Mouse (Mus musculus) cerebellum, postnatal 4 days (tissue): ENCODE results near the gene Gm4767.
"Not testable (repeated sequence)": the region's sequence is repeated elsewhere in the genome, so short reads cannot be mapped to it uniquely, and the experiment has no call there.

Source experiments
- DNase-seq, 2 experiments: peaks; one replicate each; pipeline ENCODE4 v3.0.0; 2022; ENCODE audit warnings: low spot score in 2 of 2, mixed read lengths in 1 of 2

The Gm4767 gene

GRCm38 (mm10) chr10:81811899-81812298 lies at the start of gene Gm4767:
TSS of gene Gm4767 (plus strand) at chr10:81812186.
- DNase-seq, result peak in 1 of 2 experiments; percentile 16

GRCm38 (mm10) chr10:81770506-81771403 lies 41.2 kb upstream of the Gm4767 start, which contains the start of gene Gm3055:
TSS of gene Gm3055 (minus strand) at chr10:81771161.
- not testable (repeated sequence) for DNase-seq

DNA sequence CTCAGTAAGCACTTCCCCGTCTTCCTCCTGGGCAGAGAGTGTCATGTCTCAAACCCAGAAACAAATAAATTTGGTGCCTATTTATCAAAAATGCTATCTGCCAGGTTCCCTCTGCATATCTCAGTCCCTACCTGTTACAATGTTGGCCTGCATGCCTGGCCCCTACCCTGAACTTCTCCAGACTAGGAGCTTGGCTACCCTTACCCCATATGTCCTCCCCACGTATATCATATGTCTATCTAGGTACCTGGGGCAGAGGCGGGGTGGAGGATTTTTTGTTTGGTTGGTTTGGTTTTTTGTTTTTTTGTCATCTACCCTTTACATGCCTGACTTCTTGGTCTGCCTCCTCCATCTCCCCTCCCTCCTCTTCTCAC lies 40.6 kb upstream of the Gm4767 start:
- not testable (repeated sequence) for DNase-seq

DNA sequence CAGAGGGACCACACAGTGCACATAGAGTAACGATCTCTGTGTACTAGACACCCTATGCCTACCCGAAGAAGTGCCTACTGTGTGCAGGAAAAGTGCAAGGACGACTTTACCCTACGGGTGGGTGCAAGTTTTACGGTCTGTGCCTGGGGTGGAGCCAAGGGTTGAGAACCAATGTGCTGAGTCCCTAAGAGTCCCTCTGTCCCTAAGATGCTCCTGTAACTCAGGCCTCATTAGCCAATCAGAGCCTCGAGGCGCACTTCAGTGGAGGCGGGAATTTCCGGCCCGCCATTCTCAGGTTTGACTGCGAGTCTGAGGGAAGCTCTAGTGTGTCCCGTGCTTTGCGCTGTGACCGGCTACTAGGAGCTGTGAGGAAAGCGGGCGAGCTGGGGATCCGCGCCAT lies 34.2 kb downstream of the Gm4767 start:
- not testable (repeated sequence) for DNase-seq

DNA sequence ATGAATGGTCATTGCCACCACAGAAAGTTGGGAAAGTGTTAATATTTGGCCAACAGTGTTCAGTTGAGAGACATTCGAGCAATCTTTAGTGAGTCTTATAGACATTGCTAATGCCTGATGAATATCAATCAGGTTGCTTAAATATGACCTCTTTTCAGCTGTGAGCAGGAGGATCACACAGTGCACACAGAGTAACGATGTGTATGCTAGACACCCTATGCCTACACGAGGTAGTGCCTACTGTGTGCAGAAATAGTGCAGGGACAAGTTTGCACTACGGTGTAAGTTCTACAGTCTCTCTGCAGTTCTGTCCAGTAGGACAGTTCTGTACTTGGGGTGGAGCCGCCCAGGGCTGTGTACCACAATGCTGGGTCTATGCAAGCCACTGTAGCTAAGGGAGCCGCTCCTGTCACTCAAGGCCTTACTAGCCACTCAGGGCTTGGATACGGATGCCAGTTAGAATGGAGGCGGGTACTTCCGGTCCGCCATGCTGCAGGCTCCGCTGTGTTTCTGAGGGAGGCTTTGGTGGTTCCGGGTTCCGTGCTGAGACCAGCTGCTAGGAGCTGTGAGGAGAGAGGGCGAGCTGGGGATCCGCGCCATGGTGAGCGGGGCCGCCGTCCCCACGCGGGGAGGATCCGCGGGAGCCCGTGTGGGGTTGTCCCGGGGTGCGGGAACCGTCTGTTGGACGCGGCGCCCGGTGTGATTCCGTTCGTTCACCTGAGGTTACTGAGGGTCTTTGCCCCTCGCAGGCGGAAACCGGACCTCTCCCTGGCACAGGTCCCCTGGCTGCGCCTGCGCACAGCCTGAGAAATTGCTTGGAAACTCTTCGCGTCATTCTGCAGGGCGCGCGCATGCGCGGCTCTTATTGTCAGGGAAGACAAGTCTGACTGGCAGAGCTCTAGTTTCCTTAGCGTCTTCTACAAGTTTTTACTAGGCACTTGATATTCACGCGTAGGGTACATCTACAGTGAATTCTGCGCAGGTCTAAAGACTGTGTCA lies 51.7 kb downstream of the Gm4767 start, which contains the start of gene Gm32687:
Gene Gm32687 (plus strand): TSS at position 526 of the 999 bp plus-strand sequence.
- not testable (repeated sequence) for DNase-seq
